Mouse (Mus musculus): ENCODE data around the gene Srsf11.

DNA sequence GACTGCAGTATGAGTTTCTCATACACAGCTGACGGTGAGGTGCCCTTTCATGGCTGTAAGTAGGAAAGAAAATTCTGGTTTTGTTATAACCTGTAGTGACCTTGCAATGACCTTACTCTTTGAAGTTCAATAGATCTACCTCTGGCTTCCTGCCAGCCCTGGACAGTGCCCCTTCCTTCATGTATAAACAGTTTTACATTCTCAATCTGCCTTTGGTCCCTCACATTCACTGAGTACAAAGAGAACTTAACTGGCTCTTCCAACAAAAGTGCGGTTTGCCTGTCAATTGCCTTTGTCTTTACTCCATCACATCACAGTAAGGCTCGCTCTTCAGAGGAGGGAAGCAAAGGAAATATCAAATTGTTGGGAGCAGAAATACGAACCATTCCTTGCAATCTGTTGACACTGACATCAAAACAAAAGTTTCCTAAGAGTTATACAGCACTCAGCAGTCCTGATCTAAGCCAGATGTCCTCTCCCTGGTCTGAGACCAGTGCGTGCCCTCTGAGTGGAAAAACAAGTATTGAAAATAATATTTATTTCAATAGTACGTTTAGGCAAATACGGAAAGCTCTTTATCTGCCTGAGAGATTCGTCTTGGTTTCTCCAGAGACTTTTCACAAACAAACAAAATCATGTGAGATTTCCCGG lies 32.3 kb upstream of the Srsf11 start:
- no peak for TF ChIP-seq CTCF (IDR thresholded peaks at IDR 0.05; ENCODE audit: insufficient read depth, low read length)
- TF ChIP-seq POLR2A (IDR thresholded peaks at IDR 0.05; ENCODE audit: borderline replicate concordance, extremely low read depth, low read depth, low read length) = no peak

Data from lung, adult 2 months (tissue).